Mouse (Mus musculus) liver, embryonic 11.5 days (tissue): ENCODE results near the gene Mark1. TPM values are rescaled to one million over a fixed set of nuclear protein-coding genes. Genes with fewer than 3 reads are reported as not detected.

Experiments
- ATAC-seq: fragments of 200-750 bp; cut with Nextera tagmentation; replicated peaks from 2 replicates; pipeline ENCODE4 v1.8.0; 2017; ENCODE audit warnings: moderate number of reproducible peaks, mild to moderate bottlenecking, moderate TSS enrichment, moderate library complexity; ENCODE audit not compliant: low FRiP score
- DNase-seq: peaks from one replicate; pipeline ENCODE4 v3.0.0-alpha.2; 2017; ENCODE audit warnings: low spot score
- H3K27ac ChIP-seq: fragments of 300-500 bp; sonication (generic); 2 replicates; pipeline ENCODE4 v1.5.1; 2014; ENCODE audit warnings: mild to moderate bottlenecking, low read depth, low read length, control low read depth
- H3K27me3 ChIP-seq: fragments of 300-500 bp; sonication (generic); replicated peaks from 2 replicates; pipeline ENCODE4 v1.6.1; 2014; ENCODE audit warnings: low read length, mixed read lengths; ENCODE audit not compliant: control insufficient read depth, insufficient read depth
- H3K36me3 ChIP-seq: fragments of 300-500 bp; sonication (generic); 2 replicates; pipeline ENCODE4 v1.6.1; 2014; ENCODE audit warnings: mild to moderate bottlenecking, low read length, moderate library complexity, mixed read lengths; ENCODE audit not compliant: control insufficient read depth, insufficient read depth
- H3K4me1 ChIP-seq: fragments of 300-500 bp; sonication (generic); replicated peaks from 2 replicates; pipeline ENCODE4 v1.6.1; 2014; ENCODE audit warnings: low read length, mixed read lengths; ENCODE audit not compliant: control insufficient read depth, insufficient read depth
- H3K4me2 ChIP-seq: fragments of 300-500 bp; sonication (generic); 2 replicates; pipeline ENCODE4 v1.6.1; 2014; ENCODE audit warnings: mild to moderate bottlenecking, control low read depth, moderate library complexity
- H3K4me3 ChIP-seq: fragments of 300-500 bp; sonication (generic); 2 replicates; pipeline ENCODE4 v1.5.1; 2014; ENCODE audit warnings: low read depth, low read length, control low read depth
- H3K9ac ChIP-seq: fragments of 300-500 bp; sonication (generic); 2 replicates; pipeline ENCODE4 v1.6.1; 2014; ENCODE audit warnings: low read depth, low read length, control low read depth
- H3K9me3 ChIP-seq: fragments of 300-500 bp; sonication (generic); 2 replicates; pipeline ENCODE4 v1.6.1; 2016; ENCODE audit warnings: low read length, inconsistent platforms, mixed read lengths; ENCODE audit not compliant: control insufficient read depth
- WGBS: fragments of 180-500 bp; shearing (Covaris S2); extraction: QIAGEN DNeasy Blood & Tissue Kit; methylation state at CpG from one replicate; pipeline ENCODE4 v1.1.7; 2014; 5-methylcytosine and 5-hydroxymethylcytosine counted together
- polyA plus RNA-seq: library from polyadenylated mRNA; unstranded; fragments of >200 nt; fragmentation: Nextera tagmentation; extraction: Ambion mirVana; gene quantifications from 2 replicates; pipeline ENCODE4 v1.2.1, GENCODE M21; 2014

Mark1 gene
- polyA plus RNA-seq, 1 experiment from 2014 or later, result 1.0 TPM

GRCm38 (mm10) chr1:184862636-184863035 is 136.7 kb downstream of the Mark1 start:
- DNase-seq, result no peak
- WGBS, result 84% methylated on average over 6 of the region's 6 CpGs
- no peaks in the 10 kb centered on the region for H3K27me3 ChIP-seq
- H3K36me3 ChIP-seq, result no peaks in the 10 kb centered on the region
- no peak overlapping the region for H3K27ac ChIP-seq
- no peak overlapping the region for H3K4me3 ChIP-seq
- no peak overlapping the region for H3K4me2 ChIP-seq
- H3K4me1 ChIP-seq, result peaks cover 7% of the 10 kb centered on the region; the same call in 1 of the 2 replicates
- ATAC-seq, result no peak
- no peak overlapping the region for H3K9ac ChIP-seq
- no peaks in the 10 kb centered on the region for H3K9me3 ChIP-seq

GRCm38 (mm10) chr1:184861551-184861950 is 137.8 kb downstream of the Mark1 start:
- Histone ChIP-seq H3K4me2 (no peak overlapping the region), H3K27ac (no peak overlapping the region), H3K4me1 (peaks cover 4% of the 10 kb centered on the region; the same call in 1 of the 2 replicates), H3K36me3 (no peaks in the 10 kb centered on the region), H3K9ac (no peak overlapping the region), H3K4me3 (no peak overlapping the region), H3K9me3 (no peaks in the 10 kb centered on the region), H3K27me3 (no peaks in the 10 kb centered on the region)
- ATAC-seq (no peak), DNase-seq (no peak)
- 69% methylated on average over 2 of the region's 2 CpGs for WGBS

GRCm38 (mm10) chr1:184860276-184860675 is 139.1 kb downstream of the Mark1 start:
- no peak overlapping the region for H3K4me3 ChIP-seq
- ATAC-seq, result no peak
- H3K27ac ChIP-seq, result no peak overlapping the region
- H3K4me2 ChIP-seq, result no peak overlapping the region
- 54% methylated on average over 3 of the region's 3 CpGs for WGBS
- H3K36me3 ChIP-seq, result no peaks in the 10 kb centered on the region
- no peak for DNase-seq
- H3K27me3 ChIP-seq, result no peaks in the 10 kb centered on the region
- 0 out of 2 replicates have a peak, but pooled peaks cover 3% of the 10 kb centered on the region for H3K4me1 ChIP-seq
- no peak overlapping the region for H3K9ac ChIP-seq
- no peaks in the 10 kb centered on the region for H3K9me3 ChIP-seq

GRCm38 (mm10) chr1:184858253-184858652 is 141.1 kb downstream of the Mark1 start:
- Histone ChIP-seq H3K36me3 (no peaks in the 10 kb centered on the region), H3K9me3 (no peaks in the 10 kb centered on the region), H3K4me2 (no peak overlapping the region), H3K27me3 (no peaks in the 10 kb centered on the region), H3K9ac (no peak overlapping the region), H3K27ac (no peak overlapping the region), H3K4me1 (peaks cover 4% of the 10 kb centered on the region; the same call in 1 of the 2 replicates), H3K4me3 (no peak overlapping the region)
- DNase-seq (no peak), ATAC-seq (no peak)
- WGBS, result 63% methylated on average over 1 of the region's 1 CpGs

- H3K4me1 ChIP-seq, result peaks cover 5% of the 10 kb centered on the region
- H3K27ac ChIP-seq, result no peak overlapping the region
- H3K9me3 ChIP-seq, result no peaks in the 10 kb centered on the region
- H3K27me3 ChIP-seq, result no peaks in the 10 kb centered on the region
- DNase-seq (no peak), ATAC-seq (no peak)
- H3K36me3 ChIP-seq, result no peaks in the 10 kb centered on the region
- H3K4me2 ChIP-seq, result no peak overlapping the region
- no peak overlapping the region for H3K9ac ChIP-seq
- no peak overlapping the region for H3K4me3 ChIP-seq
- WGBS, result 84% methylated on average over 9 of the region's 9 CpGs
Observed at GRCm38 (mm10) chr1:184857216-184857615, 142.2 kb downstream of the Mark1 start.

GRCm38 (mm10) chr1:184853922-184854321 is 145.4 kb downstream of the Mark1 start:
- WGBS, result 33% methylated on average over 3 of the region's 3 CpGs
- no peak overlapping the region for H3K4me3 ChIP-seq
- DNase-seq, result no peak
- H3K27ac ChIP-seq, result no peak overlapping the region
- peak overlapping the region; percentile 47 for H3K9ac ChIP-seq
- H3K4me2 ChIP-seq, result peak overlapping the region; percentile 30
- H3K36me3 ChIP-seq, result no peaks in the 10 kb centered on the region
- H3K27me3 ChIP-seq, result no peaks in the 10 kb centered on the region
- no peaks in the 10 kb centered on the region for H3K9me3 ChIP-seq
- peaks cover 18% of the 10 kb centered on the region for H3K4me1 ChIP-seq
- no peak for ATAC-seq

GRCm38 (mm10) chr1:184853339-184853738 is 146.0 kb downstream of the Mark1 start:
- Histone ChIP-seq H3K4me1 (peaks cover 18% of the 10 kb centered on the region), H3K27ac (no peak overlapping the region), H3K4me2 (peak overlapping the region; percentile 30), H3K9me3 (no peaks in the 10 kb centered on the region), H3K27me3 (no peaks in the 10 kb centered on the region), H3K4me3 (no peak overlapping the region), H3K9ac (peak overlapping the region; percentile 47), H3K36me3 (no peaks in the 10 kb centered on the region)
- 7% methylated on average over 5 of the region's 5 CpGs for WGBS
- DNase-seq (peak; percentile 57), ATAC-seq (peak; percentile 59)

GRCm38 (mm10) chr1:184851741-184852618 is 147.4 kb downstream of the Mark1 start:
- no peaks in the 10 kb centered on the region for H3K9me3 ChIP-seq
- H3K4me3 ChIP-seq, result 0 out of 2 replicates have a peak overlapping the region, but pooled peaks have one; percentile 14
- H3K9ac ChIP-seq, result peak overlapping the region; percentile 13; the same call in 1 of the 2 replicates
- no peaks in the 10 kb centered on the region for H3K27me3 ChIP-seq
- 21% methylated on average over 31 of the region's 31 CpGs for WGBS
- peak overlapping the region; percentile 59 for H3K4me2 ChIP-seq
- peak overlapping the region; percentile 55; the same call in 1 of the 2 replicates for H3K27ac ChIP-seq
- DNase-seq (peak; percentile 72), ATAC-seq (peak; percentile 92)
- H3K4me1 ChIP-seq, result peaks cover 18% of the 10 kb centered on the region
- no peaks in the 10 kb centered on the region for H3K36me3 ChIP-seq
